ENCODE assay signal across 10 mouse cellular contexts in genomic region chr10:34485079-34485478, GRCm38 (mm10). TPM values are rescaled to one million over a fixed set of nuclear protein-coding genes. Genes with fewer than 3 reads are reported as not detected.
DNase-seq lines count a peak whose midpoint lies in the region; ATAC-seq lines count a peak whose summit lies in the region.
"Had no signal": no experiment of that assay in that cellular context is flagged by ENCODE, and none has a peak within 500 bp of the region (broad histone marks: within the 10 kb centered on the region; RNA-seq: fewer than 3 reads in every experiment).

No protein-coding gene starts in this region.

- peak overlapping the region; percentile 57; the same call in 1 of the 2 replicates for H3K4me3 ChIP-seq in kidney, embryonic 14.5 days (ENCODE audit: low read length)
- peak overlapping the region; percentile 48 for H3K4me3 ChIP-seq in stomach, embryonic 14.5 days (ENCODE audit: low read depth, low read length)
- no peak overlapping the region for H3K4me3 ChIP-seq in forebrain, embryonic 15.5 days

- no peaks in the 10 kb centered on the region for H3K27me3 ChIP-seq in kidney, embryonic 14.5 days (ENCODE audit: control insufficient read depth, insufficient read depth, low read length)
- H3K27me3 ChIP-seq in stomach, embryonic 14.5 days (ENCODE audit: control insufficient read depth, insufficient read depth, low read length): no peaks in the 10 kb centered on the region
- H3K27me3 ChIP-seq in forebrain, embryonic 15.5 days: no peaks in the 10 kb centered on the region

- H3K9ac ChIP-seq in kidney, embryonic 14.5 days (ENCODE audit: low read depth, low read length): no peak overlapping the region
- H3K9ac ChIP-seq in stomach, embryonic 14.5 days (replicated peaks; ENCODE audit: low read depth, low read length): no peak overlapping the region
- H3K9ac ChIP-seq in forebrain, embryonic 15.5 days (replicated peaks): no peak overlapping the region

- DNase-seq in ovary, postnatal 14 days (ENCODE audit: low spot score): peak; percentile 12
- DNase-seq in ovary, postnatal 10 days (ENCODE audit: low spot score): no peak
- DNase-seq in embryo, embryonic 11 days: peak; percentile 37
- DNase-seq in left cerebral cortex, postnatal 14 days (ENCODE audit: low spot score in 2 of 2): no peak
- DNase-seq: right cerebral cortex, postnatal 4 days had no signal

- H3K27ac ChIP-seq in kidney, embryonic 14.5 days (ENCODE audit: low read depth, low read length): no peak overlapping the region
- H3K27ac ChIP-seq in stomach, embryonic 14.5 days (ENCODE audit: low read length): no peak overlapping the region
- no peak overlapping the region for H3K27ac ChIP-seq in forebrain, embryonic 15.5 days (replicated peaks)
- H3K27ac ChIP-seq: macrophage had no signal

- H3K36me3 ChIP-seq in kidney, embryonic 14.5 days (ENCODE audit: control insufficient read depth, insufficient read depth, low read length): no peaks in the 10 kb centered on the region; the same call in 1 of the 2 replicates
- no peaks in the 10 kb centered on the region for H3K36me3 ChIP-seq in stomach, embryonic 14.5 days (ENCODE audit: control insufficient read depth, insufficient read depth, low read length)
- H3K36me3 ChIP-seq in forebrain, embryonic 15.5 days: no peaks in the 10 kb centered on the region

- H3K4me2 ChIP-seq in kidney, embryonic 14.5 days (replicated peaks; ENCODE audit: low read depth, low read length): peak overlapping the region; percentile 25; the same call in 1 of the 2 replicates
- peak overlapping the region; percentile 22; the same call in 1 of the 2 replicates for H3K4me2 ChIP-seq in stomach, embryonic 14.5 days (replicated peaks; ENCODE audit: low read depth, low read length)
- no peak overlapping the region for H3K4me2 ChIP-seq in forebrain, embryonic 15.5 days (replicated peaks)

- H3K9me3 ChIP-seq in kidney, embryonic 14.5 days (ENCODE audit: control insufficient read depth, low read length): no peaks in the 10 kb centered on the region
- no peaks in the 10 kb centered on the region for H3K9me3 ChIP-seq in stomach, embryonic 14.5 days (ENCODE audit: control insufficient read depth, low read depth, low read length)
- H3K9me3 ChIP-seq in forebrain, embryonic 15.5 days: no peaks in the 10 kb centered on the region

- intact Hi-C loops in left cerebral cortex, postnatal 14 days (cut with DNase I): no loop called here

- H3K4me1 ChIP-seq in kidney, embryonic 14.5 days (ENCODE audit: control insufficient read depth, insufficient read depth, low read length): 0 out of 2 replicates have a peak, but pooled peaks cover 6% of the 10 kb centered on the region
- H3K4me1 ChIP-seq in stomach, embryonic 14.5 days (ENCODE audit: control insufficient read depth, insufficient read depth, low read length): no peaks in the 10 kb centered on the region
- H3K4me1 ChIP-seq in forebrain, embryonic 15.5 days: no peaks in the 10 kb centered on the region

- 55% methylated on average over 4 of the region's 4 CpGs for WGBS in kidney, embryonic 14.5 days
- 52% methylated on average over 4 of the region's 4 CpGs for WGBS in stomach, embryonic 14.5 days
- 65% methylated on average over 4 of the region's 4 CpGs for WGBS in forebrain, embryonic 15.5 days

- no peak for ATAC-seq in kidney, embryonic 14.5 days (ENCODE audit: low FRiP score, low TSS enrichment)
- ATAC-seq in stomach, embryonic 14.5 days (ENCODE audit: insufficient number of reproducible peaks, insufficient read depth, low FRiP score, low read depth): peak; percentile 47; the same call in 1 of the 2 replicates
- ATAC-seq in monocyte, adult 5-6 weeks (replicated peaks; ENCODE audit: insufficient number of reproducible peaks, low FRiP score, low TSS enrichment, poor library complexity, severe bottlenecking): no peak
- ATAC-seq in forebrain, embryonic 15.5 days (replicated peaks): no peak

RNA-seq across cellular contexts. Expression of gene Frk, which starts 1.9 kb away (rescaled TPM):
- polyA plus RNA-seq in kidney, embryonic 14.5 days (2014; fragmentation: Nextera tagmentation; extraction: Ambion mirVana): 18.1 and 27.6 TPM in 2 replicates
- polyA plus RNA-seq in stomach, embryonic 14.5 days (2014; fragmentation: Nextera tagmentation; extraction: Ambion mirVana): 19.2 and 20.6 TPM in 2 replicates
- under 1 TPM; 0.57 to 0.61 TPM for total RNA-seq in left cerebral cortex, postnatal 14 days (2021)
- not detected in 3 replicates for total RNA-seq in monocyte, adult 5-6 weeks (2017)
- polyA plus RNA-seq in forebrain, embryonic 15.5 days (2015; fragmentation: Nextera tagmentation; extraction: Ambion mirVana): 0.57 and 0.61 TPM in 2 replicates

Comparison
In these comparisons a context has a peak if more than half of its experiments do, and no peak if none do; other contexts are left out.
1. DNase-seq: peak in ovary, postnatal 14 days (single experiment) and embryo, embryonic 11 days (single experiment); none in ovary, postnatal 10 days (single experiment) and left cerebral cortex, postnatal 14 days (0 of 2).
2. RNA of gene Frk, which starts 1.9 kb away (polyA plus RNA-seq): 18.1 to 27.6 TPM in kidney, embryonic 14.5 days and 19.2 to 20.6 TPM in stomach, embryonic 14.5 days; 0.57 to 0.61 TPM in forebrain, embryonic 15.5 days; every median in the first group is over 10 times any median in the second.